Mouse (Mus musculus) midbrain, embryonic 10.5 days (tissue): ENCODE data around the gene Ksr2. TPM values are rescaled to one million over a fixed set of nuclear protein-coding genes. Genes with fewer than 3 reads are reported as not detected.

Experiments
- DNase-seq: peaks from one replicate; pipeline ENCODE4 v3.0.0-alpha.2; 2017; ENCODE audit warnings: low spot score
- H3K27ac ChIP-seq: fragments of 300-500 bp; sonication (generic); replicated peaks from 2 replicates; pipeline ENCODE4 v1.5.1; 2016; ENCODE audit warnings: mild to moderate bottlenecking
- H3K27me3 ChIP-seq: fragments of 300-500 bp; sonication (generic); 2 replicates; pipeline ENCODE4 v1.6.1; 2016; ENCODE audit warnings: low read depth, mild to moderate bottlenecking; ENCODE audit not compliant: poor library complexity, severe bottlenecking
- H3K36me3 ChIP-seq: fragments of 300-500 bp; sonication (generic); 2 replicates; pipeline ENCODE4 v1.6.1; 2016; ENCODE audit warnings: mild to moderate bottlenecking, moderate library complexity
- H3K4me1 ChIP-seq: fragments of 300-500 bp; sonication (generic); 2 replicates; pipeline ENCODE4 v1.6.1; 2016
- H3K4me3 ChIP-seq: fragments of 300-500 bp; sonication (generic); 2 replicates; pipeline ENCODE4 v1.5.1; 2016; ENCODE audit warnings: mild to moderate bottlenecking, moderate library complexity
- H3K9me3 ChIP-seq: fragments of 300-500 bp; sonication (generic); replicated peaks from 2 replicates; pipeline ENCODE4 v1.6.1; 2016; ENCODE audit warnings: mild to moderate bottlenecking
- WGBS: fragments of 180-500 bp; shearing (Covaris S2); methylation state at CpG from one replicate; pipeline ENCODE4 v1.1.7; 2016; 5-methylcytosine and 5-hydroxymethylcytosine counted together
- polyA plus RNA-seq: library from polyadenylated mRNA; unstranded; fragments of >200 nt; fragmentation: Nextera tagmentation; extraction: Ambion mirVana; gene quantifications from 2 replicates; pipeline ENCODE4 v1.2.1, GENCODE M21; 2016

Ksr2 gene
- polyA plus RNA-seq, 1 experiment from 2014 or later: 0.52 TPM

DNA sequence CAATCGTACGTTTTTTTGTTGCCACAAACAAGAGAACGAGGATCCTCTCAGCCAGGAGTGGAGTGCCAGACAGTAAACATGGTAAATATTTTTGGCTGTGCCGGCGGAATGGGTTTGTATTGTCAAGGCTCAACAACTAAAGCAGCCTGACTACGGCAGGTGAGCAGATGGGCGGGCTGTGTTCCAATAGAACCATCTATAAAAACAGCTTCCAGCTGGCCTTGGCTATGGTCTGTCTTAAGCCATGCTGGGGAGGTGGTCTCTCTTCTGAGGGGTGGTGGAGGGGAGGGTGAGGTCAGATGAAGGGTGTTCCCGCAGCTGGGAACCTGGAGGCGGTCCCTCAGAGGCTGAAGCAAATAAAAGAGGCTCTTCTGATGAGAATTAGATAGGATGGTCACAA lies 142.8 kb downstream of the Ksr2 start:
- 79% methylated on average over 9 of the region's 9 CpGs for WGBS
- Histone ChIP-seq H3K4me1 (no peaks in the 10 kb centered on the region), H3K4me3 (no peak overlapping the region), H3K36me3 (no peaks in the 10 kb centered on the region), H3K27ac (no peak overlapping the region), H3K9me3 (peaks cover 5% of the 10 kb centered on the region), H3K27me3 (no peaks in the 10 kb centered on the region)
- DNase-seq: no peak

DNA sequence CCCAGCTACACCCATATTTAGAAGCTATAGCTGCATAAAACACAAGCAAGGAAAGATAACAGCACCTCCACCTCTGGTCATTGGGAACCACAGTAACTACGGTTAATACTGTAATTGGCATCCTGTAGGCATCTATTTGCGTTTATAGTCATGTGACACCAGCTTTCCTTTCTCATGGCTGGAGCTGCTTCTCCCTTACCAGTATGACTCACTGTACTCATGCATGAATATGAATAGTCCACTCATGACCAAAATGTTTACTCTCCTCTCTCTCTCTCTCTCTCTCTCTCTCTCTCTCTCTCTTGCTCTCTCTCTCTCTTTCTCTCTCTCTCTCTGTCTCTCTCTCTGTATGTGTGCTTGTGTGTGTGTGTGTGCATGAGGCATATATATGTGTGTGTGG lies 147.3 kb downstream of the Ksr2 start:
- 91% methylated on average over 2 of the region's 2 CpGs for WGBS
- no peaks in the 10 kb centered on the region for H3K9me3 ChIP-seq
- no peak overlapping the region for H3K27ac ChIP-seq
- no peaks in the 10 kb centered on the region for H3K4me1 ChIP-seq
- H3K36me3 ChIP-seq: no peaks in the 10 kb centered on the region
- DNase-seq: no peak
- no peaks in the 10 kb centered on the region for H3K27me3 ChIP-seq
- no peak overlapping the region for H3K4me3 ChIP-seq

DNA sequence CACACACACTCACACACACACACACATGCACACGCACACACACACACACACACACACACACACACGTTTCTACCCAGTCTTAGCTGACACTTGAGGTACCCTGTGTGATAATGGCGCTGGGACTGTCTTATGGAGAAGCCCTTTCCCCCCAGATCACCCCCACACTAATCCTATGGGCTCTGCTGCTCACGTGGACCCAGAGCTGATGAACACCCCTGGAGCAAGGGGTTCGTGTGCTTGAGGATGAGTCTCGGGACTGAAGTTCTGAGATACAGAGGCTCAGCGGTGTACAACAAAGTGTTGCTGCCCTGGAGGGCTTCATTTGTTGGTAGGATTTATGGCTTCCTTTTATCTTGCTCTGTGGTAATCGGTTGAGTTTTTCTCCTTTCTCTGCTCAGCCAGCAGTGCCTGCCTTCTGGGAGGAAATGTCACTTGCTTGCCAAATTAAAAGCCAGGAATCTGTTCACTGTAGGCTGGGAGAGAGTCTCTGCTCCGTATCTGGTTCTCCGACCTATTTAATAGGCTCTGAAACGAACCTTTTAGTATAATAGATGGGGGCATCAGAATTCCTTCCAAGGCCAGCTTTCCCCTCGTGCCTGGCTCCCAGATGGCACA lies 152.4 kb downstream of the Ksr2 start:
- Histone ChIP-seq H3K4me1 (no peaks in the 10 kb centered on the region), H3K9me3 (no peaks in the 10 kb centered on the region), H3K4me3 (no peak overlapping the region), H3K27me3 (no peaks in the 10 kb centered on the region), H3K27ac (no peak overlapping the region), H3K36me3 (no peaks in the 10 kb centered on the region)
- WGBS: 80% methylated on average over 12 of the region's 12 CpGs
- no peak for DNase-seq

DNA sequence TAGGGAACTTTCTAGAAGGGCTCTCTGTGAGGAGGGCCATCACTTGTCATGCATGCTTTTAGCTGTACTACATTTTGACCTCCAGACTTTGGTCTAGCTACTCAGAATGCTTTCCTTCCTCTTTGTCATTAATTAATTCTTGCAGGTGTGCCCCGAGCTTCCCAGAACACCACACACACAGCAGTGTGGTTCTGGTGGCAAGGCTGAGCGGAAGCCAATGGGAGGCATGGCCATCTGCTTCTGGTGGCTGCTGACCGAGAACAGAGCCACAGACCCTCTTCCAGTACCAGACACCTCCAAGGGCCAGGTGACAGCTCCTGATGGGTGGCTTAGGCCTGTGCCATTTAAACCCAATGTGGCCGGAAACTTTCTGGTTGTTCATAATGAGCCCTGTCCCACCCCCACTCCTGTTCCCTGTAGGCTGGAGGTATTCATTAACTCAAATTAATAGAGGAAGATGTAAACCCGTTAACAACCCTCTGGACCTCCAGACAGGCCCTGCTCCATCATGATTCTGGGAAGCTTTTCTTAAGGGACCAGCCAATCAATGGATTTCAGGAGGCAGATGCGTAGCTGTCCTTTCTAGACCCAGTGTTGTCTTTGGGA lies 155.5 kb downstream of the Ksr2 start:
- Histone ChIP-seq H3K9me3 (no peaks in the 10 kb centered on the region), H3K4me1 (no peaks in the 10 kb centered on the region), H3K4me3 (no peak overlapping the region), H3K27me3 (no peaks in the 10 kb centered on the region), H3K36me3 (no peaks in the 10 kb centered on the region), H3K27ac (no peak overlapping the region)
- WGBS: 86% methylated on average over 6 of the region's 6 CpGs
- no peak for DNase-seq

DNA sequence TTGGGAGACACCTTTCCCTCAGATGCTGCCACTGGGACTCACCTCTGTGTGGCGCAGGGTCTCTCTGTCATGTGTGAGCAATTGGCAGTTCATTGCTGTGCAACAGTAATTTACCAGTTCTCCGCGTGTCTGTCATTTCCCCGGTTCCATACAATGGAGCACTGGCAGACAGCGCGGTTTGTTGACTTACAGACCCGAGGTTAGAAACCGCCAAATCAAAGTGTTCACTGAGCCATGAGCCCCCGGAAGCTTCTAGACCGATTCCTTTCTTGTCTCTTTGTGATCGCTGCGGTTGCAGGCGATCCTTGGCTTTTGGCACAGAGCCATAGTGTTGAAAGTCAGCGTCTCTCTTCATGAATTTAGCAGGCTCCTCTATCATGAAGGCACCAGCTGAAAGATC lies 158.6 kb downstream of the Ksr2 start:
- no peak for DNase-seq
- Histone ChIP-seq H3K9me3 (no peaks in the 10 kb centered on the region), H3K27me3 (no peaks in the 10 kb centered on the region), H3K4me3 (no peak overlapping the region), H3K4me1 (no peaks in the 10 kb centered on the region), H3K36me3 (no peaks in the 10 kb centered on the region), H3K27ac (no peak overlapping the region)
- WGBS: 88% methylated on average over 14 of the region's 14 CpGs

DNA sequence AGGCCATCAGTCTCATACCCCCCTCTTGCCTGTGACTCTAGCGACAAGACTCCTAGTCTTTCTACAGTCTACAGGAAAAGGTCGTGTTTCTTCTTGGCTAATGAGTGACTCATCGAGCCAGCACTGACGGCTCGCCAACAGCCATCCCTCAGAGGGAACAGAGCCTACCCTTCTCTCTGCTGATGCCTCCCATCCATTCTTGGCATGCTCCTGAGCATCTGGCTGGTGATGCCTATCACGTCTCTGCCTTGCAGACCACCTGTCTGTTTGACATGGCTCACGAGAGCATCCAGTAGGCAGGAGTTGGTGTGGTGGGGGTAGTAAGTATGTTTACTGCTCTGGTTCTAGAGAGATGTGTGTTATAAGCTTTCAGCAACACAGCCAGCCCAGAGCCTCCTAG lies 161.1 kb downstream of the Ksr2 start:
- no peaks in the 10 kb centered on the region for H3K36me3 ChIP-seq
- DNase-seq: no peak
- no peaks in the 10 kb centered on the region for H3K27me3 ChIP-seq
- no peaks in the 10 kb centered on the region for H3K4me1 ChIP-seq
- 90% methylated on average over 7 of the region's 7 CpGs for WGBS
- no peak overlapping the region for H3K27ac ChIP-seq
- H3K4me3 ChIP-seq: no peak overlapping the region
- H3K9me3 ChIP-seq: no peaks in the 10 kb centered on the region

DNA sequence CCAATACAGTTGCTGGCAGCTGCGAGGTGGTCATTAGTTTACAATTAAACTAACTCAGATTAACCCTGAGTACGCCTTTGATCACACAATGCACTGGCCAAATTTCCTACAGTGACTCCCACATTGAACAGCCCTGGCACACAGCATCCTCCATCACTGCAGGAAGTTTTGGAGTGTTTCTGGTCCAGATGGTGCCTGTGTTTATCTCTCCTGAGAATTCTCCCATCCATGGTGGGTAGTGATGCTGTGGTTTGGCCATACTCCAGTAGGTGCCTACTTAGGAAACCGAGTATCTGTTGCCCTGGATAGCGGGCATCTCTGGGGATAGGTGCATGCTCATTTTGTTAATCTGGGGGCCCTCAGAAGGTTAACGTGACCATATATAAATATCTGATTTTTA lies 163.8 kb downstream of the Ksr2 start:
- H3K9me3 ChIP-seq: no peaks in the 10 kb centered on the region
- H3K4me1 ChIP-seq: no peaks in the 10 kb centered on the region
- no peaks in the 10 kb centered on the region for H3K27me3 ChIP-seq
- H3K36me3 ChIP-seq: no peaks in the 10 kb centered on the region
- H3K27ac ChIP-seq: no peak overlapping the region
- H3K4me3 ChIP-seq: no peak overlapping the region
- no peak for DNase-seq
- WGBS: 88% methylated on average over 5 of the region's 5 CpGs

DNA sequence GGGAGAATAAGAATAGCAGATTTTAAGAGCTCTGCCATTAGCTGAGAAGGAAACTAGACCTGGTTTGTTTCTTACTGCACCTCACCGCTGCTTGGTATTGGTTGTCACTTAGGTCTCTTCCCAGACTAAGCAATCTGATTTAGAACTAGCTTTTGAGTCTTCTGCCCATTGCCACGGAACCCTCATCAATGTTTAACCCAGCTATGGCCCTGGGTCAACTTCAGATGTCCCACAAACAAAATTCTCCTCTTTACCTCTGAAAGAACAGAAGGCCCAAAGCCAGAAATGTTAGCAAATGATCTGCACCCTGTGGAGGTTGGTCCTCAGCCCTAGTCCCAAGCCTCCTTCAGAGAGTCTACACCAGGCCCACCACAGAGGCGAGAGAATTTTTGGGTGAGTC lies 167.9 kb downstream of the Ksr2 start:
- H3K4me1 ChIP-seq: no peaks in the 10 kb centered on the region
- 91% methylated on average over 3 of the region's 3 CpGs for WGBS
- DNase-seq: no peak
- H3K9me3 ChIP-seq: no peaks in the 10 kb centered on the region
- H3K4me3 ChIP-seq: no peak overlapping the region
- H3K36me3 ChIP-seq: no peaks in the 10 kb centered on the region
- no peaks in the 10 kb centered on the region for H3K27me3 ChIP-seq
- H3K27ac ChIP-seq: no peak overlapping the region

DNA sequence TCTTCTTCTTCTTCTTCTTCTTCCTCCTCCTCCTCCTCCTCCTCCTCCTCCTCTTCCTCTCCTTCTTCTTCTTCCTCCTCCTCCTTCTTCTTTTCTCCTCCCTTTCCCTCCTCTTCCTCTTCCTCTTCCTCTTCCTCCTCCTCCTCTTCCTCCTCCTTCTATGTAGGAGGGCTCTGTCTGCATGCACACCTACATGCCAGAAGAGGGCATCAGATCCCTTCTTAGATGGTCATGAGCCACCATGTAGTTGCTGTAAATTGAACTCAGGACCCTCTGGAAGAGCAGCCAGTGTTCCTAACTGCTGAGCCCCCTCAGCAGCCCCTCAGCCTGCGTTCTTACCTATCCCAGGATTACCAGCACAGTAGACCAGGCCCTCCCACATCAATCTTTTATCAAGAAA lies 170.6 kb downstream of the Ksr2 start:
- Histone ChIP-seq H3K27me3 (no peaks in the 10 kb centered on the region), H3K4me1 (no peaks in the 10 kb centered on the region), H3K27ac (no peak overlapping the region), H3K9me3 (no peaks in the 10 kb centered on the region), H3K36me3 (no peaks in the 10 kb centered on the region), H3K4me3 (no peak overlapping the region)
- WGBS: 71% methylated on average over 1 of the region's 1 CpGs
- no peak for DNase-seq

DNA sequence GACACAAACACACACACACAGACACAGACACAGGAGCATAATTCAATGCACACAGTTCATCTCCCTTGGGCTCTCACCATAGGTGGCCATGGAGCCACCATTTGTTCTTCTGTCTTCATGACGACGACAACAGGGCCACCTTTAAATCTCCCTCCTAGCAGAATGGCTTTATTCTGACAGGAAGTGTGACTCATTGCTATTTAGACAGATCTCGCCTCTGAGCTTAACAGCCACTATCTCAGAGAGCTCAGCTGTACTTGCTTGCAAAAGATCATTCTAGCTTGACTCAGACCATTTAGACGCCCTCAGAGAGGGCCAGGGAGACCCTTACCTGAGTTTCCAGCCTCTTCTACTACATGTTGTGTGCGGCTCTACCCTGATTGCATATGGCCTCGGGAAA lies 175.5 kb downstream of the Ksr2 start:
- no peaks in the 10 kb centered on the region for H3K4me1 ChIP-seq
- no peak overlapping the region for H3K27ac ChIP-seq
- H3K36me3 ChIP-seq: no peaks in the 10 kb centered on the region
- no peak overlapping the region for H3K4me3 ChIP-seq
- DNase-seq: no peak
- H3K27me3 ChIP-seq: no peaks in the 10 kb centered on the region
- H3K9me3 ChIP-seq: no peaks in the 10 kb centered on the region
- 83% methylated on average over 6 of the region's 6 CpGs for WGBS

DNA sequence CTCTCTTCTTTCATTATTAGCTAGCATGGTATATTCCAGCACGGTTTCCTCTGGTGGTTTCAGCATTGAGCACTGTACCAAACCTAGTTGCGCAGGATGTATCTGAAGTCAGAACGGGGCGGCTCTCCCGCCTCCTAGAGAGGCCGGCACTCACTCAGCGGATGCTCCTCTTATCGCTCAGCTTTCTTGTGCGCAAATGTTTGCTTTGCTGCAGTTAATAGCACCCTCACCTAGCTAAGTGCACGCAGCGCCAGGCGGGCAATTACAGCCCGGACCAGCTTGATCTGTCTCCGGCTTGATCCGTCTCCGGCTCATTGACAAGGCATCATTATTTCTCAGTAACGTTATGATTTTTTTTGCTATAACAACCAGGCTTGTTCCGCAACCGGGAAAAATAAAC lies 179.5 kb downstream of the Ksr2 start:
- H3K27ac ChIP-seq: no peak overlapping the region
- no peak for DNase-seq
- no peaks in the 10 kb centered on the region for H3K4me1 ChIP-seq
- 74% methylated on average over 19 of the region's 19 CpGs for WGBS
- H3K27me3 ChIP-seq: no peaks in the 10 kb centered on the region
- no peaks in the 10 kb centered on the region for H3K9me3 ChIP-seq
- no peaks in the 10 kb centered on the region for H3K36me3 ChIP-seq
- no peak overlapping the region for H3K4me3 ChIP-seq

DNA sequence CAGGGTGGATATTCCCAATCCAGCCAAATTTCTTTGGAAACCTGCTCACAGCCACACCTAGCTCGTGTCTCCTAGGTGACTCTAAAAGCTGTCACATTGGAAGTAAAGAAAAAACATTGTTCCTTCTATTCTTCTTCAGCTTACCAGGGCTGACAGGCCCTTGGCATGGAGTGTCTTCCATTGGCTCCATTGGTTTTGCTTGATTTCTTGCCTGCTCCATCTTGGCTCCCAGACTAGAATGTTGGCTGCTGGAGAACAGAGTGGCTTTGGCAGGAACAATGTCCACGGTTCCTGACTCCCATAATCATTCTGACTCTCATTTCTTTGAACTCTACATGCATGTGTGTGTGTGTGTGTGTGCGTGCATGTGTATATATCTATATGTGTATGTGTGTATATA lies 183.0 kb downstream of the Ksr2 start:
- Histone ChIP-seq H3K4me1 (peaks cover 9% of the 10 kb centered on the region; the same call in 1 of the 2 replicates), H3K9me3 (no peaks in the 10 kb centered on the region), H3K4me3 (no peak overlapping the region), H3K27me3 (no peaks in the 10 kb centered on the region), H3K27ac (no peak overlapping the region), H3K36me3 (no peaks in the 10 kb centered on the region)
- no peak for DNase-seq
- WGBS: 85% methylated on average over 3 of the region's 3 CpGs

DNA sequence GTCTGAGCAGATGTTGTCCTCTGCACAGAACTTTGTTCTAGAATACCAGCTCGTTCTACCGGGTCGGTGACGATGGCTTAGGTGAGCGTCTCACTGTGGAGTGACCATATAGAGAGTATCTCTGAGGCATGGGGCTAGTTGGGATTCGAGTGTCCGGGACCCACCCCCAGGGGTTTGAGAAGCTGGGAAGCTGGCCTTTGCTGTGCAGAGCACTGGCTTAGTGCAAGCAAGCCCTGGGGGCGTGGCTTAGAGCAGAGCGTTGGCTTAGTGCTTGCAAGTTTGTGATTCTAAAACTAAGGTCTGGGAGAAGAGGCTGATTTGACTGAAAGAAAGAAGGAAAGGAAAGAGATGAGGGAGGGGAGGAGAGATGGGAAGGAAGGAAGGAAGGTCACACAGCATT lies 188.2 kb downstream of the Ksr2 start:
- H3K4me1 ChIP-seq: peaks cover 15% of the 10 kb centered on the region; the same call in 1 of the 2 replicates
- H3K36me3 ChIP-seq: no peaks in the 10 kb centered on the region
- no peak for DNase-seq
- H3K27me3 ChIP-seq: no peaks in the 10 kb centered on the region
- no peak overlapping the region for H3K27ac ChIP-seq
- WGBS: 64% methylated on average over 9 of the region's 9 CpGs
- no peak overlapping the region for H3K4me3 ChIP-seq
- H3K9me3 ChIP-seq: no peaks in the 10 kb centered on the region
